Mouse (Mus musculus): ENCODE results near the gene Flii.

DNA sequence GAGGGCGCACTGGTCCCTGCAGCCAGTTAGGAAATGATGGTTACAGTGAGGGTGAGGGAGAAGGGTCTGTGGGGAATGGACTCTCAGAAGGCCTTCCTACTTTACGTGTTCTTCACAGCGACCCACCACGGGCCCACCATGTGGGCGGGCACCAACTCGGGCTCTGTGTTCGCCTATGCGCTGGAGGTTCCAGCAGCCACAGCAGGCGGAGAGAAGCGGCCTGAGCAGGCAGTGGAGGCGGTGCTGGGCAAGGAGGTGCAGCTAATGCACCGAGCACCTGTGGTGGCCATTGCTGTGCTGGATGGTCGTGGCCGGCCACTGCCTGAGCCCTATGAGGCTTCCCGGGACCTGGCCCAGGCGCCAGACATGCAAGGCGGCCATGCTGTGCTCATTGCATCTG lies 15.8 kb downstream of the Flii start:
- TF ChIP-seq GATA1 (IDR thresholded peaks at IDR 0.05; ENCODE audit: borderline replicate concordance, low read length) = no peak
- no peak for TF ChIP-seq FLI1 (IDR thresholded peaks at IDR 0.05; ENCODE audit: low read length)

Data from megakaryocyte, embryonic 14.5 days (primary cell).